Mouse (Mus musculus) embryo, embryonic 9.5 days (tissue): ENCODE measurements at regions not wholly inside any gene's neighbourhood (a gene's known extent, or its start where the extent isn't known, plus 50 kb on each side); places are given as distances from the start of the nearest gene placed in this dataset.
A peak's percentile ranks its signal among the peaks of the same experiment; 100 is the strongest.

ENCODE experiments used
- DNase-seq: peaks from one replicate; pipeline ENCODE4 v3.0.0-alpha.2; 2017; ENCODE audit errors: extremely low spot score

- DNase-seq = no peak
These were observed 148.0 kb upstream of the Klf6 start for GRCm38 (mm10) chr13:5713195-5713863.

GRCm38 (mm10) chr13:5714191-5714591 is 147.1 kb upstream of the Klf6 start:
- DNase-seq = no peak

- DNase-seq = no peak
These were observed 146.5 kb upstream of the Klf6 start for GRCm38 (mm10) chr13:5714793-5715192.

- no peak for DNase-seq
These were observed 144.5 kb upstream of the Klf6 start for GRCm38 (mm10) chr13:5716749-5717148.

- DNase-seq = no peak
These were observed 138.0 kb upstream of the Klf6 start for GRCm38 (mm10) chr13:5723319-5723718.

GRCm38 (mm10) chr13:5724364-5724763 is 136.9 kb upstream of the Klf6 start:
- peak; percentile 12 for DNase-seq

- no peak for DNase-seq
These were observed 135.3 kb upstream of the Klf6 start for GRCm38 (mm10) chr13:5725984-5726383.

GRCm38 (mm10) chr13:5726446-5726845 is 134.8 kb upstream of the Klf6 start:
- DNase-seq = no peak

GRCm38 (mm10) chr13:5728172-5728571 is 133.1 kb upstream of the Klf6 start:
- no peak for DNase-seq

GRCm38 (mm10) chr13:5728808-5729207 is 132.5 kb upstream of the Klf6 start:
- peak; percentile 14 for DNase-seq

GRCm38 (mm10) chr13:5729426-5730068 is 131.7 kb upstream of the Klf6 start:
- DNase-seq = no peak

GRCm38 (mm10) chr13:5732206-5732605 is 129.1 kb upstream of the Klf6 start:
- DNase-seq = no peak

- DNase-seq = no peak
These were observed 126.2 kb upstream of the Klf6 start for GRCm38 (mm10) chr13:5735027-5735624.

GRCm38 (mm10) chr13:5736472-5736871 is 124.8 kb upstream of the Klf6 start:
- DNase-seq = no peak

GRCm38 (mm10) chr13:5737214-5737613 is 124.1 kb upstream of the Klf6 start:
- no peak for DNase-seq

- no peak for DNase-seq
These were observed 120.5 kb upstream of the Klf6 start for GRCm38 (mm10) chr13:5740805-5741204.

- DNase-seq = no peak
These were observed 116.3 kb upstream of the Klf6 start for GRCm38 (mm10) chr13:5744949-5745348.

- DNase-seq = no peak
These were observed 104.1 kb upstream of the Klf6 start for GRCm38 (mm10) chr13:5757176-5757575.

- DNase-seq = no peak
These were observed 103.3 kb upstream of the Klf6 start for GRCm38 (mm10) chr13:5757963-5758362.

- no peak for DNase-seq
These were observed 101.3 kb upstream of the Klf6 start for GRCm38 (mm10) chr13:5760030-5760429.

- no peak for DNase-seq
These were observed 94.9 kb upstream of the Klf6 start for GRCm38 (mm10) chr13:5766394-5766793.

GRCm38 (mm10) chr13:5767202-5767601 is 94.1 kb upstream of the Klf6 start:
- DNase-seq = no peak

- DNase-seq = no peak
These were observed 92.6 kb upstream of the Klf6 start for GRCm38 (mm10) chr13:5768699-5769098.
